Mouse (Mus musculus) gastrocnemius, adult 18-20 months (tissue): ENCODE measurements around the gene Ipo4. TPM values are rescaled to one million over a fixed set of nuclear protein-coding genes. Genes with fewer than 3 reads are reported as not detected.
A peak's percentile ranks its signal among the peaks of the same experiment; 100 is the strongest.

Experiments
- DNase-seq: peaks from one replicate; pipeline ENCODE4 v3.0.0; 2021; ENCODE audit warnings: low spot score
- total RNA-seq, 2 experiments: library from RNA; stranded (reverse); gene quantifications; 2 replicates each; pipeline ENCODE4 v1.2.3; 2021

The Ipo4 gene
- total RNA-seq, 2 experiments from 2014 or later, result 72.0 to 73.8 TPM

DNA sequence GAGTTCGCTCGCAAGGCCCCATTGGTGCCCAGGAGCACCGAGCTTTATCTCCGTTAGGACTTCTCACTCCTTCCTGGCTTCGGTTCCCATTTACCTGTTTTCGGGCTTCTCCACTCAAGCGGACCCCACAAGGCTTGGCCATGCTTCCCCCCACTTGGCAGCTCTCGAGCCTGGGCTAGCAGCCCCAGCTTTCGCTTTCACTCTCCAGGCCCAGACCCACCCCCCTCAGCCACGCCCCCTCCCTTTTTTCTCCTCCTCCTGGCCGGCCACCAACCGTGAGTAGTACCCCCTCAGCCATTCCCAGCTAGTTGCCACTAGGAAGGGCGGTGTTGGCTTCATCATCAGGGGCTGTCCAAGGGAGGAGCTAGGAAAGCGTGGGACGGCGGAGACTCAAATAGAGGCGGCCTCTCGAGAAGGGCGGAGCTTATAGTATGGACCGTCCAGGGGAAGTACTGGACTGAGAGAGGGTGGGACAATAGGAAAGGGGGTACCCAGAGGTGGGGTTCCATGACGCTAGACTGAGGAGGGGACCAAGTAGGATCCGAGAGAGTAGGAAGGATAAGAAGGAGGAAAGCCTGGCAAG, 44.9 kb downstream of the Ipo4 start, which contains the start of gene Psme2:
Gene Psme2, minus strand, starts transcription at position 366 of the 583 bp plus-strand sequence.
- DNase-seq, result peak; percentile 97

DNA sequence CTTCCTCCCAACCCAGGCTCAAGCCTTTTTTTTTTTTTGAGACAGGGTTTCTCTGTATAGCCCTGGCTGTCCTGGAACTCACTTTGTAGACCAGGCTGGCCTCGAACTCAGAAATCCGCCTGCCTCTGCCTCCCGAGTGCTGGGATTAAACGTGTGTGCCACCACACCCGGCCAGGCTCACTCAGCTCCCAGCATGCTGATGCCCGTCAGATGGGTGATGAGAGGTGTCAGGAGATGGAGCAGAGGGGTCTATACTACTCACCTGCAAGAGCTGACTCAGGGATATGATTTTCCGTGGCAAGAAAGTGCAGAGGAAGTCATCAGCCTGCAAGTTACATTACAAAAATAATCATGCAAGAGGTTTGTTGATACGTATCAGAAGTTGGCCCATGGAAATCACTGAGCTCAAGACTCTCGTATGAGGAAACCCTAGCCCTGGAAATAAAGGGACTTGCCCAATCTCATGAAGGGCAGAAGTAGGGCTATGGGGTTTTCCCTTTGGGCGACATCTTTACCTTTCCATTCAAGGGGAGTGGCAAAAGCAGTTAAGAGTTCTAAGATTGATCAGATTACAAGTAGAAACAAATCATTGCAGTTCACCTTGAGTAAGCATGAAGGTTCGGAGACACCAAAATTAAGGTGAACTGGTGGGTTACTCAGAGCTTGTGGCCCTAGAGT, 45.8 kb downstream of the Ipo4 start:
- no peak for DNase-seq

DNA sequence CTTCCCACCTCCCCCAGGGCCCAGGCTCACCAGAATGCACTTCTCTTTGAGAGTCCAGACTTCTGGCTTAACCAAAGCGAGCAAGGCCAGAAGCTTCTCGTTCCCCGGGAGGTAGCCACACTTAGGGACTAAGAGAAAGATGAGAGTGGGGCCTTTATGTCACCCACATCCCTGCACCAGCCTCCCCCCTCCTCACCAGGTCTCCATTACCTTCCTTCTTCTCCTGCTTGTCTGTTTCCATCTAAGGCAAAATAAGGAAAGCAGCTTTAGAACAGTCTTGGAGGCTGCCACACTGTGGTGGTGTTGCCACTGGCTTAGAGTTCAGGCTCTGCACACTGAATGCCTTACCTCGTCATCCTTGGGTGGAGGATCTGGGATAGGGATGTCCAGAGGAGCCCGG, 46.5 kb downstream of the Ipo4 start:
- no peak for DNase-seq

DNA sequence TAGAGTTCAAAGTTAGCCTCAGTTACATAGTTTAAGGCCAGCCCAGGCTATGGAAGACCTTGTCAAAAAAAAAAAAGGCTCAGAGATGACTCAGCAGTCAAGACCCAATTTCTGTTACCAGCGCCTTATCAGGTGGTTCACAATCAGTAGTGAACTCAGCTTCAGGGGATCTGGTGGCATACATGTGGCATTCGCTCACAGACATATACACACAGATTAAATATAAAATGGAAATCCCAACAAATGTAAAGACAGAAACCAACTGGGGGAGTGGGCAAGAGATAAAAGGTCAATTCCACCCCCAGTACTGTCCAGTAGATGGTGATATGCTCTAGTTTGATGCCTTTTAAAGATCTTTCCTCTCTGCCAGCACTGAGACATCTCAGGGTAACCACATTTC, 49.6 kb downstream of the Ipo4 start:
- DNase-seq, result no peak

DNA sequence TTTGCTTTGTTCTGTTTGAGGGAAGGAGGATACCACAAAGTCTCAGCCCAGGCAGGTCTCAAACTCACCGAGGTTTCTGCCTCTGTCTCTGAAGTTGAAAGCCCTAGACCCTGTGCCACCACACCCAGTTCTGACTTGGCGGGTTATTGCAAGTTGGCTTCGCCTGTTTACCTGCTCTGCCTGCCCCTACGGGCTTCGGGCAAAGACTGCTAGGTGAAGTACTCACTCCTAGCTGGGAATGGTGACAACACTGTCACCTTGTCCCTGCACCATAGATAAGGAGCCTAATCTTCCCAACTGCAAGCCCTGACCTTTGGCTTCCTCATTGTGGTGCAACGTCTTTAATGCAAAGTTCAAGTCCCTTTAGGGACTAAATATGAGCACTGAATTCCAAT, 50.2 kb downstream of the Ipo4 start:
- no peak for DNase-seq

DNA sequence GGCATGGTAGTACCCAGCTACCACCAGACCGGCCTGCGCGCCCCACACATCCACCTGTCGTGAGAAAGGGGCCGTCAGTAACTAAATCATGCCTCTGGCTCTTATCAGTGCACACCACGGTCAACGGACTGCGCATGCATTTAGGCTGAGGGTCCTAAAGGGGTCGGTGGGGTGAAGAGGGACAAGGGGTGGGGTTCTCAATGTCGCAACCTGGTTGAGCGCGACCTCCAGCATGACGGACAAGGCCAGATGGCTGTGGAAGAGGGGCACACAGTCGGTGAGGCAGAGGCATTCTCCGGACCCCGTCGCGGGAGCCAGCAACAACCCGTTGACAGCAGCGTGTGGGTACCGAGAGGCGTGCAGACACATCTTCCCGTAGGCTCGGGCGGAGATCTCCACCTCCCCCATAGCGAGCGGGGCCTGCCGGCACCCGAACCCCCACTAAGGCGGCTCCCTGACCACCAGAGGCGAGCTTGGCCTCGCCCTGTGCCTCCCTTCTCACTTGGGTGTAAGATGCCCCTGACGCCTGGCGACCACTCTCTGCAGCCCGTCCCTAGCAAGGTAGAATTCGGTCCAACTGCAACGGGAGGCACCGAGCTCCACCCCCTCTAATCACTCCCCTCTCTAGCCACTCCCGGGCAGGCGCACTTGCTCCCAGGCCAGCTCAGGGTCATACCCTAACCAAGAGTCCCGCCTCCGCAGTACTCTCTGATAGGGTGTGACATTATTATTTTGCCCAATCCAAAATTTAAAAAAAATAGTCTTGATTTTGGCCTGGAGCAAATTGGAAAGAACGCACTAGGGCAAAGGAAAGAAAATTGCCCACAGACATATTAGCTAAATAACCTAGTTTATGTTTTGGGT, 50.8 kb downstream of the Ipo4 start, which contains the start of gene Emc9:
Gene Emc9, minus strand, starts transcription at position 601 of the 864 bp plus-strand sequence.
- DNase-seq, result peak; percentile 87

DNA sequence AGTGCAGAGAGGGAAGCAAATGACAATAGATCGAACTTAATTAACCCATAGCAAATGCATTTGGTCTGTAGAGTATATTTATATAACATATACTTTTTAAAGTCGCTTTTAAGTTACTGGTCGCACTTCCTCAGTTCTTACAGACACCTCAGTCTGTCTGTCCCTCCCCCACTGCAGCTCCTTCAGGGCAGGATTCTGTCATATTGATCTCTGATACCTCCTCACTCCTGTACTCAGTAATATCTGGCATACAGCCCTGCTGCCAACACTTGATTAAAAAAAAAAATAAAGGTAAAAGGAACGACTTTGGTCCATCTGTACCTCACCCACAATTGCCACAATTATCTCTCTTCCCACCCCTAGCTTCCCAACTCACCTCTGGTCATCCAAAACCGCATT, 51.5 kb downstream of the Ipo4 start:
- no peak for DNase-seq

DNA sequence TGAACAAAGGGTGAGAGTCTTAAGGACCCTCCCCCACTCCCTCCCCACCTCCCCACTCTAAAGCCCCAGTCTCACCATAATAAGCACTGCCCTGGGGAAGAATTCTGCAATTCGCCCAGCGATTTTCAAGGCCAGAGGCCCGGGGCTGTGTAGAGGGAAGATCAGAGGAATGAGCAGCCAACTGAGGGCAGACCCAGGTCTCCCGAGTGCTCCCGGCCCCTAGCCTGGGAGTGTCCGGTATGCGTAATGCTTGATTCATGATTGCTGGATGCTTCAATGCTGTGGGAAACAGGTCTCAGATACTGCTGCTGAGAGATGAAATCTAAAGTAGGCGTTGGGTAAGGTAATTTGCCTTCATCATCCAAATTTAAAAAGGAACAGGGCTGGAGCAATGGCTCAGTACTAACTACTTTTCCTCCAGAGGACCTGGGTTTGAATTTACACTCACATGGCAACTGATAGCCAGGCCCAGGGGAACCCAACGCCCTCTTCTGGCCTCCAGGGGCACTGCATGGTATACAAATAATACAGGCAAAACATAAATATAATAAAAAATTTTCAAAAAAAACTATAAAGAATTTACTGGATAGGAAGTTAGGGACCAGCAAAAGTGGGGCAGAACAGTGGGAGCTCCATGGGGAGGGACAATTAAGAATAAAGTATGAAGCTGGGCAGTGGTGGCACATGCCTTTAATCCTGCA, 53.6 kb downstream of the Ipo4 start:
- DNase-seq, result no peak

DNA sequence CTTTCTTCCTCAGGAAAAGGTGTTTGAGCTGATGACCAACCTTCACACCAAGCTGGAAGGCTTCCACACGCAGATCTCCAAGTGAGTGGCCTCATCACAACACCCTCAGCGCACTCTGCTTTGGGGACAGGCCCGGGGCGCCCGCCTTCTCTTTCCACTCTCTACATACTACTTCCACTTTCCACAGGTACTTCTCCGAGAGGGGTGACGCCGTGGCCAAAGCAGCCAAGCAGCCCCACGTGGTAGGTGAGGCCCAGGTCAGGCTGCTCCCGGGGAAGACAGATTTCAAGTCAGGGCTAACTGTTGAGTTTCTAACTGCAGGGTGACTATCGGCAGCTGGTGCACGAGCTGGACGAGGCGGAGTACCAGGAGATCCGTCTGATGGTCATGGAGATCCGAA, 55.0 kb downstream of the Ipo4 start:
- no peak for DNase-seq

DNA sequence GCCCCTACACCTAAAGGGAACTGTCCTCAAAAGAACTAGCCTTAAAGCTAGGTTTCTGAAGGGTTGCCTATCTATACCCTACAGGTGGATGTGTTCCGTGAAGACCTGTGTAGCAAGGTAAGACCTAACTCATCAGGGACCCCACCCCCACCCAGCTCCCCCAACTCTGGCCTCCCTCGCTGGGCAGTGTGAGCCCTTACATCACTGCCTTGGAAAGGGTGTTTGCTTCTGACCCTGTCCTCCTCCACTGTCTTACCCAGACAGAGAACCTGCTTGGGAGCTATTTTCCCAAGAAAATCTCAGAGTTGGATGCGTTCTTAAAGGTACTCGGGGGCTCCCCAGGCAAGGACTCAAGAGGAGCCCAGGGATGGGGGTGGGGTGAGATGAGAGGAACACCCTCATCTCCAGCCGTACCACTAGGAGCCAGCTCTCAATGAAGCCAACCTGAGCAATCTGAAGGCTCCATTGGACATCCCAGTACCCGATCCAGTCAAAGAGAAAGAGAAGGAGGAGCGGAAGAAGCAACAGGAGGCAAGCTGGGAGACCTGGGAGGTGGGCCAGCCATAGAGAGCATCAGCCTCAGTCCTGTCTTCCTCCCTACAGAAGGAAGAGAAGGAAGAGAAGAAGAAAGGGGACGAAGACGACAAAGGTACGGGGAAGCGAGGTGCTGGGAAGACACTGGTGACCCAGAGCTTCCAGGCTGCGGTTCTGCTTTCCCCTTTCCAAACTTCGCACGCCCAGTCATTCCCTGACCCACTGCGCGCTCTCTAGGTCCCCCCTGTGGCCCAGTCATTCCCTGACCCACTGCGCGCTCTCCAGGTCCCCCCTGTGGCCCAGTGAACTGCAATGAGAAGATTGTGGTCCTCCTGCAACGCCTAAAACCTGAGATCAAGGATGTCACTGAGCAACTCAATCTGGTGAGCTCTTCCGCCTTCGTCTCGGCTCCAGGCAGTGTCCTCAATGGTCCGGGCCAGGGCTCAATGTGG, 56.0 kb downstream of the Ipo4 start:
- DNase-seq, result no peak

DNA sequence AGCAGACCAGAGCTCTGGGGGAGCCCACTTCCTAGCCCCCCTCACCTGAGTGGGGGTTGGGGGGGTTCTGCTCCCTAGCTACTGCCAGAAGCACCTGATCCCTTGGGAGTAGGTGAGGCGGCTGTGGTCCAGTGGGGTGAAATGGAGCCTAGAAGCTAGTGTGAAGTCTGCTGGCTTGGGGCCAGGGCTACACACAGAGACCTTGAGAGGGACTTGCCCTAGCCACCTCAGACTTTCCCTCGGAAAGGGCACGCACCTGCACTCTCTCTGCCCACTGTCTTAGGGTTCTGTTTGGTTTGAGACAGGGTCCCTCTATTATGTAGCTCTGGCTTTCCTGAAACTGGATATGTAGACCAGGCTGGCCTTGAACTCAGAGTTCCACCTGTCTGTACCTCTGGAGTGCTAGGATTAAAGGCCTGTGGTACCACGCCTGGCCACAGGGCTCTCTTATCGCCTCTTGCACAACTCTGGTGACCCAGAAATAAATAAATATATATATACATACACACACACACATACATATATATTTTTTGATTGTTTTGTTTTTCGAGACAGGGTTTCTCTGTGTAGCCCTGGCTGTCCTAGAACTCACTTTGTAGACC, 57.0 kb downstream of the Ipo4 start:
- peak; percentile 68 for DNase-seq

DNA sequence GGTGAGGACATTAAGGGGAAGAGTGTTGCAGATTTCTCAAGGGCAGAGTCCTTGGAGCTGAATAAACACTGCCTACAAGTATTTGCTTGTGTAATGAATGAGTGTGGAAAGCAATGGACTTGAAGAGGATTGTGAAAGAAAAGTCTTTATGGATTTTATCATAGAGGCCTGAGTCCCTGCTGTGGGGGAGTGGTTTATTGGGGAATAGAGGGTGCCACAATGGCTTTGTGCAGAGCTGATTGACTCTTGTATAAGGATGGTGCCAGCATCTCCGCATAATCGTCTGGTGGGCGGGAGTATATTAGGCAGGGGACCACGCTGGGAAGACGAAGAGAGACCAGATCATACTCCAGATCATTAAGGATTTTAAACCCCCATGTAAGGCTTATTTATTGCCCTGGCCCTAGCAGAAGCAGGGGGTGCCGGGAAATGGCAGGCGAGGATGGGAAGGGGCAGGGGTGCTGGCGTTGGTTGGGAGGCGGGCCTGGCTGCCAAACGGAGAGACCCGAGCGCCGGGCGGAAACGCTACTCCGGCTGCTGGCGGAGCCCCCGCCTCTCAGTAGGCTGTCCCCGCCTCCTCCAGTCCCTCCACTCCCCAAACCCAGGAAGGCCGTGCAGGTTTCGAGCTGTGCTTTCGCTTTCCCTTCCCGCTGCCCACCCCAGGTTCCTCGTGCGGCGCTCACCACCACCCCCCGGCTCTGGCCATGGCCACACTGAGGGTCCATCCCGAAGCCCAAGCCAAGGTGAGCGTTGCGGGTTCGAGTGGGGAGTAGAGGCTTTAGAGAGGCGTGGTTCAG, 57.7 kb downstream of the Ipo4 start, which contains the start of gene Psme1:
Gene Psme1, plus strand, starts transcription at position 253 of the 797 bp plus-strand sequence.
- peak; percentile 76 for DNase-seq

DNA sequence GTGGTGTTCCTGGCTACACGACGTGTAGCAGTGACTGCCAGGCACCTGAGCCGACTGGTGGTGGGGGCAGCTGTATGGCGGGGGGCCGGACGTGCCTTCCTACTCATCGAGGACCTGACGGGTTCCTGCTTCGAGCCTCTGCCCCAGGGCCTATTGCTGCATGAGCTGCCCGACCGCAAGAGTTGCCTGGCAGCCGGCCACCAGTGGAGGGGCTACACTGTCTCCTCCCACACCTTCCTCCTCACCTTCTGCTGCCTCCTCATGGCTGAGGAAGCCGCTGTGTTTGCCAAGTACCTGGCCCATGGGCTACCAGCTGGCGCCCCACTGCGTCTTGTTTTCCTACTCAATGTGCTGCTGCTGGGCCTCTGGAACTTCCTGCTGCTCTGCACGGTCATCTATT, 59.4 kb downstream of the Ipo4 start:
- DNase-seq, result peak; percentile 35

DNA sequence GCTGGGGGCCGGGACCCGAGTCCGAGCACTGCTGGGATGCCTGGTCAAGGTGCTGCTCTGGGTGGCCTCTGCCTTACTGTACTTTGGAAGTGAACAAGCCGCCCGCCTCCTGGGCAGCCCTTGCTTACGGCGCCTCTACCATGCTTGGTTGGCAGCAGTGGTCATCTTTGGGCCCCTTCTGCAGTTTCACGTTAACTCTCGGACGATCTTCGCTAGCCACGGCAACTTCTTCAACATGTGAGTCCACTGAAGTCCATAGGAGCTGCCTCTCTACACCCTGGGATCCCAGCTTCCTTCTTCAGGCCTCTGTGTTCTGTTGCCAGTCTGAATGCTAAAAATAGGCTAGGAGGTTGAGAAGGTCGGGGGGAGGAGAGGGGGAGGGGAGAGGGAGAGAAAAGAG, 60.0 kb downstream of the Ipo4 start:
- DNase-seq, result peak; percentile 50

Other genes starting within 250 kb of the Ipo4 start
- 10 to 100 TPM; 37.1 to 46.0 TPM for gene Dhrs4, start 157.2 kb downstream of the Ipo4 start, total RNA-seq
- under 1 TPM; 0.26 to 0.41 TPM for gene Carmil3, start 145.3 kb downstream of the Ipo4 start, total RNA-seq
- gene Cpne6, start 125.5 kb downstream of the Ipo4 start, total RNA-seq, result not detected
- gene Nrl, start 111.0 kb downstream of the Ipo4 start, total RNA-seq, result not detected
- gene Pck2, start 95.7 kb downstream of the Ipo4 start, total RNA-seq, result 1 to 10 TPM; 2.8 to 3.1 TPM
- gene Dcaf11, start 76.0 kb downstream of the Ipo4 start, total RNA-seq, result 100 to 1,000 TPM; 134 to 136 TPM
- not detected for gene A730061H03Rik, start 75.6 kb downstream of the Ipo4 start, total RNA-seq
- 100 to 1,000 TPM; 273 to 289 TPM for gene Fitm1, start 60.3 kb downstream of the Ipo4 start, total RNA-seq
- gene Psme1, start 57.8 kb downstream of the Ipo4 start, total RNA-seq, result 10 to 100 TPM; 65.1 to 72.7 TPM
- 10 to 100 TPM; 38.2 to 40.5 TPM for gene Emc9, start 50.7 kb downstream of the Ipo4 start, total RNA-seq
- gene Psme2, start 44.8 kb downstream of the Ipo4 start, total RNA-seq, result 10 to 100 TPM; 50.1 to 56.1 TPM
- 10 to 100 TPM; 19.0 to 19.8 TPM for gene Rnf31, start 44.2 kb downstream of the Ipo4 start, total RNA-seq
- 1 to 10 TPM; 2.9 to 4.8 TPM for gene Irf9, start 32.4 kb downstream of the Ipo4 start, total RNA-seq
- gene Rec8, start 17.9 kb downstream of the Ipo4 start, total RNA-seq, result not detected
- gene Gm49378, start 1.9 kb upstream of the Ipo4 start, total RNA-seq, result 1 to 10 TPM; 1.4 to 1.6 TPM
- gene Tm9sf1, start 7.8 kb upstream of the Ipo4 start, total RNA-seq, result 10 to 100 TPM; 15.7 to 16.4 TPM
- gene Tssk4, start 14.2 kb upstream of the Ipo4 start, total RNA-seq, result under 1 TPM in 1 of 2 experiments, not detected in 1; 0.24 TPM
- 10 to 100 TPM; 20.9 to 22.2 TPM for gene Mdp1, start 24.6 kb upstream of the Ipo4 start, total RNA-seq
- gene Gmpr2, start 36.0 kb upstream of the Ipo4 start, total RNA-seq, result 1 to 10 TPM; 2.1 to 2.4 TPM
- gene Nedd8, start 36.2 kb upstream of the Ipo4 start, total RNA-seq, result 100 to 1,000 TPM; 188 to 201 TPM
- gene Tinf2, start 45.9 kb upstream of the Ipo4 start, total RNA-seq, result 10 to 100 TPM; 12.1 to 15.7 TPM
- gene Tgm1, start 78.0 kb upstream of the Ipo4 start, total RNA-seq, result under 1 TPM in 1 of 2 experiments, not detected in 1; 0.17 TPM
- gene Rabggta, start 86.3 kb upstream of the Ipo4 start, total RNA-seq, result 10 to 100 TPM; 10.4 to 11.5 TPM
- 10 to 100 TPM; 29.5 to 32.1 TPM for gene Dhrs1, start 109.7 kb upstream of the Ipo4 start, total RNA-seq
- gene Nop9, start 109.7 kb upstream of the Ipo4 start, total RNA-seq, result 1 to 10 TPM; 9.0 to 9.4 TPM
- not detected for gene Cideb, start 122.5 kb upstream of the Ipo4 start, total RNA-seq
- not detected for gene Ltb4r2, start 125.5 kb upstream of the Ipo4 start, total RNA-seq
- gene Ltb4r1, start 130.0 kb upstream of the Ipo4 start, total RNA-seq, result under 1 TPM; 0.16 to 0.17 TPM
- 1 to 10 TPM; 3.8 to 9.1 TPM for gene Adcy4, start 148.1 kb upstream of the Ipo4 start, total RNA-seq
- 1 to 10 TPM; 1.6 to 2.5 TPM for gene Ripk3, start 152.9 kb upstream of the Ipo4 start, total RNA-seq
- 1 to 10 TPM; 1.5 to 3.3 TPM for gene Nfatc4, start 187.2 kb upstream of the Ipo4 start, total RNA-seq
- gene Nynrin, start 218.1 kb upstream of the Ipo4 start, total RNA-seq, result 1 to 10 TPM; 1.2 to 1.8 TPM
- not detected for gene Cbln3, start 248.4 kb upstream of the Ipo4 start, total RNA-seq
- 1 to 10 TPM; 5.4 to 5.5 TPM for gene Khnyn, start 249.0 kb upstream of the Ipo4 start, total RNA-seq